Mouse (Mus musculus) embryonic facial prominence, embryonic 14.5 days (tissue): Measurements from ENCODE around the gene Rhox13. TPM values are rescaled to one million over a fixed set of nuclear protein-coding genes. Genes with fewer than 3 reads are reported as not detected.

Experiments used
- ATAC-seq: fragments of 200-750 bp; cut with Nextera tagmentation; 2 replicates; pipeline ENCODE4 v1.8.0; 2017; ENCODE audit warnings: low read depth, moderate number of reproducible peaks, moderate TSS enrichment
- DNase-seq: peaks from one replicate; pipeline ENCODE4 v3.0.0-alpha.2; 2015; ENCODE audit warnings: low spot score
- H3K27ac ChIP-seq: fragments of 300-500 bp; sonication (generic); replicated peaks from 2 replicates; pipeline ENCODE4 v1.5.1; 2014; ENCODE audit warnings: low read depth, mild to moderate bottlenecking, low read length, moderate library complexity
- H3K27me3 ChIP-seq: fragments of 300-500 bp; sonication (generic); replicated peaks from 2 replicates; pipeline ENCODE4 v1.6.1; 2014; ENCODE audit warnings: low read length; ENCODE audit not compliant: control insufficient read depth, insufficient read depth
- H3K36me3 ChIP-seq: fragments of 300-500 bp; sonication (generic); 2 replicates; pipeline ENCODE4 v1.6.1; 2014; ENCODE audit warnings: low read length, mixed read lengths; ENCODE audit not compliant: control insufficient read depth, insufficient read depth
- H3K4me1 ChIP-seq: fragments of 300-500 bp; sonication (generic); 2 replicates; pipeline ENCODE4 v1.6.1; 2014; ENCODE audit warnings: antibody characterized with exemption, low read length; ENCODE audit not compliant: control insufficient read depth, insufficient read depth
- H3K4me2 ChIP-seq: fragments of 300-500 bp; sonication (generic); 2 replicates; pipeline ENCODE4 v1.6.1; 2014; ENCODE audit warnings: low read depth, mild to moderate bottlenecking, low read length, moderate library complexity, mixed read lengths
- H3K4me3 ChIP-seq: fragments of 300-500 bp; sonication (generic); 2 replicates; pipeline ENCODE4 v1.5.1; 2014; ENCODE audit warnings: low read depth, mild to moderate bottlenecking, low read length
- H3K9ac ChIP-seq: fragments of 300-500 bp; sonication (generic); 2 replicates; pipeline ENCODE4 v1.6.1; 2014; ENCODE audit warnings: low read depth, mild to moderate bottlenecking, low read length, moderate library complexity, mixed read lengths
- H3K9me3 ChIP-seq: fragments of 300-500 bp; sonication (generic); 2 replicates; pipeline ENCODE4 v1.6.1; 2016; ENCODE audit warnings: low read length; ENCODE audit not compliant: control insufficient read depth
- WGBS: fragments of 180-500 bp; shearing (Covaris S2); extraction: QIAGEN DNeasy Blood & Tissue Kit; methylation state at CpG from one replicate; pipeline ENCODE4 v1.1.7; 2014; 5-methylcytosine and 5-hydroxymethylcytosine counted together
- polyA plus RNA-seq: library from polyadenylated mRNA; unstranded; fragments of >200 nt; fragmentation: Nextera tagmentation; extraction: Ambion mirVana; gene quantifications from 2 replicates; pipeline ENCODE4 v1.2.1, GENCODE M21; 2014

Rhox13 gene
- not detected in 2 replicates for polyA plus RNA-seq

DNA sequence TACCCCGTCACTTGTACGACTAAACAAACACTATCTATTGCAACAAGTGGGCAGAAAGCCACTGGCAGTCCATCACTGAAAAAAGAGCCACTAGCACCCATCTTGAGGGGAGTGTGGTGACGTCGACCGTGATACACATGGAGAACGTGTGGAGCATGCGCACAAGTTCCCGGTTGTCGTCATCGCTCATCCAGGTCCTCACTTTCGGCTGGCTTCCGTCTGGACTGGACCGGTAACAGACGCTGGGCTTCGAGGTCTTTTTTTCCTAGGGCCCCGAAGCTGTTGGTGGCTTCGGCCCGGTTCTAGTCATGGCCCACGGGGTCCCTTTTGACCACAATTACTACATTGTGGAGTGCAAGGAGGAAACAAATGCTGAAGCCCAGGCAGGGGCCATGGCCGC lies at the start of gene Rhox13:
Rhox13 (plus strand) TSS at position 238 of the 400 bp plus-strand sequence.
- Histone ChIP-seq H3K4me1 (no peaks in the 10 kb centered on the region), H3K27ac (no peak within 1 kb of the TSS), H3K36me3 (no peaks in the 10 kb centered on the region), H3K4me2 (no peak within 1 kb of the TSS), H3K9ac (no peak within 1 kb of the TSS), H3K27me3 (no peaks in the 10 kb centered on the region), H3K9me3 (peaks cover 19% of the 10 kb centered on the region), H3K4me3 (no peak within 1 kb of the TSS)
- ATAC-seq (no peak), DNase-seq (no peak)
- 94% methylated on average over 20 of the region's 20 CpGs for WGBS

DNA sequence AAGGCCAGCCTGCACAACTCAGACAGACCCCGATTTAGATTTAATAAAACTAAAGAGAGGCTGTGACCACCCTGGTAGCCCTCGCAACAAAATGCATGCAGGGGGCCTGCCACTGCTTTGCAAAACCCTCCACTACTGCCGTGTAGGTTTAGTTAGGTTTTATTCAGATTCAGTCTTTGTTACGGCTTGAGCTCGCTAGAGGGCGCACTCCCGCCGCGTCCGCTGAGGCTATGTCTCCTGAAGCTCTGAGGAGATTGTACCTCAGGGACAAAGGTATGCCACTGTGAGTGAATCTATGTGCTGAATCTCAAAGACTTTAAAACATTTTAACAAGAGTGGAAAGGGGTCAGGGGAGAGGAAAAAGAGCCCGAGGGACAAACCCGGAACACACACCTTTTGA lies 36.8 kb upstream of the Rhox13 start:
- DNase-seq (peak; percentile 6), ATAC-seq (no peak)
- Histone ChIP-seq H3K4me3 (no peak overlapping the region), H3K9ac (no peak overlapping the region), H3K9me3 (no peaks in the 10 kb centered on the region), H3K4me1 (no peaks in the 10 kb centered on the region), H3K27ac (no peak overlapping the region), H3K4me2 (no peak overlapping the region), H3K36me3 (no peaks in the 10 kb centered on the region), H3K27me3 (no peaks in the 10 kb centered on the region)
- 21% methylated on average over 11 of the region's 12 CpGs for WGBS

DNA sequence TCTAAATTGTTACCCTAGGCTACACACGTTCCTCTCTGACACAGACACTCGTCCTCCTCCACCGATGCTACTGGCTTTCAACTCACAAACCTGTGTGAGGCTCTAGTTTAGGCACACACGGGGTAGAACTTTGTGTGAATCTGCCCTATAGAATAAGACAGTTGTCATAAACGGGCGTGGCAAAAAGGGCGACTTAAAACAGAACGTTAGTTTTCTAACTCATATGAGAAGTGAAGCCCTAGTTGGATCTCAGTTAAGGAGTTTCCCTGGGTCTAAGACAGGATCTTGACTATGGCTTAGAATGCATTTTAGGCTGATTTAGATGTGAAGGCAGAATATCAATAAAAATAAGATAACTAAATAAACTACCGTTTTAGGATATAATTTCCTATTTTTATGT lies 36.0 kb upstream of the Rhox13 start, which contains the start of gene Rhox11:
Rhox11 (minus strand) TSS at position 101 of the 400 bp plus-strand sequence.
- no peaks in the 10 kb centered on the region for H3K36me3 ChIP-seq
- H3K4me3 ChIP-seq: no peak within 1 kb of the TSS
- H3K27ac ChIP-seq: no peak within 1 kb of the TSS
- no peaks in the 10 kb centered on the region for H3K4me1 ChIP-seq
- H3K9me3 ChIP-seq: no peaks in the 10 kb centered on the region
- ATAC-seq (no peak), DNase-seq (no peak)
- H3K27me3 ChIP-seq: no peaks in the 10 kb centered on the region
- 85% methylated on average over 9 of the region's 9 CpGs for WGBS
- no peak within 1 kb of the TSS for H3K4me2 ChIP-seq
- H3K9ac ChIP-seq: no peak within 1 kb of the TSS

DNA sequence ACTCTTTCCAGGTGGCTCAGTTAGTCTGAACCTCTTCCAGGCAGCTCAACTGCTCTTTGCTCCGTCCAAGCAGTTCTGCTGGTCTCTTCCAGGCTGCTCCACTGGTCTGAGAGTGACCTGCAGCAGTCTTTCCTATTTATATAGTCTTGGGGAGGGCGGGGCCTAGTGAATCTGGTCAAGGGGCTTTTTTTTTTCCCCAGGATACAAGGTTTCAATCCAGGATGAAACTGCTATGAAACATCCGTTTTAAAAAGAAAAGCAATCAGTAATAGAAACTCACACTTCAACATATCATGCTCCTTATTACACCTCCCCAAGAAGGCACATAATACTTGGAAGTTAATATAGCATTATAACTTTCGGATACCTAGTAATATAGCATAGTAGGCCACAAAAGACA lies 10.2 kb upstream of the Rhox13 start, which contains the start of gene Rhox12:
Rhox12 (minus strand) TSS at position 101 of the 400 bp plus-strand sequence.
- WGBS: 70% methylated on average over 4 of the region's 4 CpGs

DNA sequence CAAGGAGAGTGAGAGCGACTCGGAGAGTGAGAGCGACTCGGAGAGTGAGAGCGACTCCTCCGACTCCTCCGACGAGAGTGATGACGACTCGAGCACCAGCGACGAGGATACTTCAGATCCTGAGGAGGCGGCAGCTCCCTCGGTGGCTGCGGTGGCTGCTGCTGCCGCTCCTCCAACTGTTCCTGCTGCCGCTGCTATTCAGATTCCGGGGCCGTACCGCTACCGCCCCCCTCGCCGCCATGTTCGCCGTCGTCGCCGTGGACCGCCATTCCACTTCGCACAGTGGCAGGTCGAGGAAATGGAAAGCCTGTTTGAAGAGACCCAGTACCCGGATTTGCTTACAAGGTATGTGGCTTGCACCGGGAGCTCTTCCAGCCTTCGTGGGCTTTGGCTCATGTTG lies 459 bp downstream of the Rhox13 start:
- WGBS: 88% methylated on average over 16 of the region's 34 CpGs
- Histone ChIP-seq H3K4me3 (no peak overlapping the region), H3K27ac (no peak overlapping the region), H3K4me2 (no peak overlapping the region), H3K27me3 (no peaks in the 10 kb centered on the region), H3K36me3 (no peaks in the 10 kb centered on the region), H3K9ac (no peak overlapping the region), H3K9me3 (peaks cover 19% of the 10 kb centered on the region), H3K4me1 (no peaks in the 10 kb centered on the region)
- DNase-seq (no peak), ATAC-seq (no peak)

More for the DNA sequence above, 10.2 kb upstream of the Rhox13 start, which contains the start of gene Rhox12:
- DNase-seq: no peak
- H3K9ac ChIP-seq: no peak within 1 kb of the TSS
- no peaks in the 10 kb centered on the region for H3K27me3 ChIP-seq
- H3K27ac ChIP-seq: no peak within 1 kb of the TSS
- H3K4me3 ChIP-seq: no peak within 1 kb of the TSS
- H3K9me3 ChIP-seq: no peaks in the 10 kb centered on the region
- no peak within 1 kb of the TSS for H3K4me2 ChIP-seq
- H3K36me3 ChIP-seq: no peaks in the 10 kb centered on the region
- no peak for ATAC-seq
- H3K4me1 ChIP-seq: no peaks in the 10 kb centered on the region

DNA sequence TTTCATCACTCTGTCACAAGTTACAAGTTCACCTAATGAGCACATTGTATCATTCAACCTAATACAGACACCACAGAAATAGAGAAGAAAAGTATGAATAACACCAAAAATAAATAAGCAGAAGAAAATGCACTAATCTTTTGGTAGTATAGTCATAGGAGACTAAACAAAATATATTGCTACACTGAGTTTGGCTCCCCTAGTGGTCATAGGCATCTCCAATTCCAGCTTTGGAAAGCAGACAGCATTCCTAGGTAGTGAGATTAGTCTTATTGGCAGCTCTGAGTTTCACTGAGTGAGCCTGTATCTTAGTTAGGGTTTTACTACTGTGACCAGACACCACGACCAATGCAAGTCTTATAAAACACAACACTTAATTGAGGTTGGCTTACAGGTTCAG lies 38.1 kb downstream of the Rhox13 start:
- Histone ChIP-seq H3K27me3 (no peaks in the 10 kb centered on the region), H3K4me1 (no peaks in the 10 kb centered on the region), H3K36me3 (no peaks in the 10 kb centered on the region), H3K9ac (no peak overlapping the region), H3K9me3 (no peaks in the 10 kb centered on the region), H3K4me3 (no peak overlapping the region), H3K27ac (no peak overlapping the region), H3K4me2 (no peak overlapping the region)
- 67% methylated on average over 1 of the region's 1 CpGs for WGBS
- DNase-seq (no peak), ATAC-seq (no peak)

DNA sequence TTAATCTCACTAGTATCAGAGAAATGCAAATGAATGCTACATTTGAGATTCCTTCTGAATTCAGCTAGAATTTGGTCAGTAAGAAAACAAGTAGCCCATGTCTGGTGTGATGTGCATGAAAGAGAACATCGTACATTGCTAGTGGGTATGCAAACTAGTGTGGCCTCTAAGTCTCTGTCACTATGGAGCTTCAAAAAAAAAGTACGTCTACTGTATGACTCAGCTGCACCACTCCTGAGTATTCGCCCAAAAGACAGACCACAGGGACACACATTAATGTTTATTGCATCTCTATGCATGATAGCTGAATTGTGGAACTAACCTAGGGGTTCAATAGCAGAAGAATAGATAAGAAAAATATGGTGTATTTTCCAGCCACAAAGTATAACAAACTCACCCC lies 44.3 kb downstream of the Rhox13 start:
- WGBS: 80% methylated on average over 3 of the region's 3 CpGs

DNA sequence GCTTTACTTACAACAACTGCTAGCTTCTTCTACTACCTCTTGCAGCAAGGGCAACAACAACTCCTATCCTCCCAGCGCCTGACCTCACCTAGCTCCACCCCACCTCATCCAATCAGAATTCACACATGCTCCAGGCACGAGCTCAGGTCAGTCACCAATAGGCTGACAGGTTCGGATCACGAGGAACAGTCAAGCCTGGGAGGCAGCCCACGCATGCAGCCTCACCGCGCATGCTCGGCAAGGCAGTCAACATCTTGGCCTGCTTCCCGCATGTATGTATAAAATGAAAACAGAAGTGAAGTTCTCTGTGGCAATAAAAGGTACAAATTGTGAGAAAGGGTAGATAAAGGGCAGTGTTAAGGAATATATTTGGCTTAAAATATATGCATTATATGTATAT lies 45.0 kb downstream of the Rhox13 start:
- H3K27me3 ChIP-seq: no peaks in the 10 kb centered on the region
- H3K9me3 ChIP-seq: no peaks in the 10 kb centered on the region
- H3K4me3 ChIP-seq: no peak overlapping the region
- ATAC-seq (no peak), DNase-seq (no peak)
- no peaks in the 10 kb centered on the region for H3K4me1 ChIP-seq
- H3K9ac ChIP-seq: no peak overlapping the region
- WGBS: 70% methylated on average over 9 of the region's 9 CpGs
- no peak overlapping the region for H3K27ac ChIP-seq
- H3K4me2 ChIP-seq: no peak overlapping the region
- H3K36me3 ChIP-seq: no peaks in the 10 kb centered on the region

More for the DNA sequence above, 44.3 kb downstream of the Rhox13 start:
- Histone ChIP-seq H3K9me3 (no peaks in the 10 kb centered on the region), H3K4me1 (no peaks in the 10 kb centered on the region), H3K9ac (no peak overlapping the region), H3K36me3 (no peaks in the 10 kb centered on the region), H3K27ac (no peak overlapping the region), H3K27me3 (no peaks in the 10 kb centered on the region), H3K4me2 (no peak overlapping the region), H3K4me3 (no peak overlapping the region)
- DNase-seq (no peak), ATAC-seq (no peak)

DNA sequence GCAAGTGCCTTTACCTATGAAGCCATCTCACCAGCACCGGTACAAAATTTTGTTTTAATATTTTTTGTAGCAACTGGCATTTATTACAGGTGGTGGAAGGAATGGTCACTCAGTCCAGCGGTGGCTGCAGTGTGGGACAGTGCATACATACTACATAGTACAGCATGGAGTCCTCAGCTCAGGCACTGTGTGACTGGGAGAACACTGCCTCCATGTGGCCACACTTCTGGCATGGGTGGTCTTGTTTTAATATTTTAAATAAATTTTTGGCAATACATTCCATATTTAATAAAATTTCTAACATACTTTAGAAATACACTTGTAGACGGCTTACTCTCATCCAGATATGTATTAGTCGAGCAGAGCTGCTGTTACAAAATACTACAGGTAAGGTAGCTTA lies 45.6 kb downstream of the Rhox13 start:
- Histone ChIP-seq H3K27me3 (no peaks in the 10 kb centered on the region), H3K27ac (no peak overlapping the region), H3K4me2 (no peak overlapping the region), H3K36me3 (no peaks in the 10 kb centered on the region), H3K9me3 (no peaks in the 10 kb centered on the region), H3K9ac (no peak overlapping the region), H3K4me1 (no peaks in the 10 kb centered on the region), H3K4me3 (no peak overlapping the region)
- 76% methylated on average over 4 of the region's 4 CpGs for WGBS
- DNase-seq (no peak), ATAC-seq (no peak)
